Mouse (Mus musculus) gastrocnemius, postnatal 4 days (tissue): ENCODE results near the gene Plekhg6. TPM values are rescaled to one million over a fixed set of nuclear protein-coding genes. Genes with fewer than 3 reads are reported as not detected.

Experiments
- DNase-seq, 2 experiments: peaks; one replicate each; pipeline ENCODE4 v3.0.0; 2021 to 2022; ENCODE audit warnings: low spot score in 2 of 2, mixed read lengths in 2 of 2
- long read RNA-seq, 2 experiments: library from polyadenylated mRNA; stranded (forward); transcript quantifications; one replicate each; pipeline ENCODE4 v2.0.0; 2021
- total RNA-seq, 2 experiments: library from RNA; stranded (reverse); gene quantifications; 2 replicates each; pipeline ENCODE4 v1.2.3; 2021

Gene Plekhg6
- total RNA-seq, result under 1 TPM; 0.07 to 0.08 TPM
- long read RNA-seq, experiment 1, result 0 reads
- long read RNA-seq, experiment 2, result 0 reads

- DNase-seq, result no peak
Observed at GRCm38 (mm10) chr6:125380372-125381360, at the start of gene Plekhg6. Gene Plekhg6 (minus strand): TSS chr6:125380793.

GRCm38 (mm10) chr6:125429741-125430140, 49.1 kb upstream of the Plekhg6 start:
- no peak for DNase-seq

- DNase-seq, result peak; percentile 80 to 85
Observed at GRCm38 (mm10) chr6:125426383-125427360, 46.1 kb upstream of the Plekhg6 start.

GRCm38 (mm10) chr6:125425205-125426090, 44.9 kb upstream of the Plekhg6 start:
- DNase-seq, result no peak

GRCm38 (mm10) chr6:125424156-125424555, 43.6 kb upstream of the Plekhg6 start:
- DNase-seq, result peak in 1 of 2 experiments; percentile 24

- DNase-seq, result no peak
Observed at GRCm38 (mm10) chr6:125423507-125423906, 42.9 kb upstream of the Plekhg6 start.

GRCm38 (mm10) chr6:125423099-125423498, 42.5 kb upstream of the Plekhg6 start:
- no peak for DNase-seq

- peak in 1 of 2 experiments; percentile 54 for DNase-seq
Observed at GRCm38 (mm10) chr6:125422051-125422822, 41.6 kb upstream of the Plekhg6 start.

GRCm38 (mm10) chr6:125420458-125421063, 40.0 kb upstream of the Plekhg6 start:
- no peak for DNase-seq

- peak; percentile 72 to 78 for DNase-seq
Observed at GRCm38 (mm10) chr6:125418744-125419143, 38.2 kb upstream of the Plekhg6 start.

GRCm38 (mm10) chr6:125413326-125413725, 32.7 kb upstream of the Plekhg6 start:
- no peak for DNase-seq

- DNase-seq, result no peak
Observed at GRCm38 (mm10) chr6:125411661-125412060, 31.1 kb upstream of the Plekhg6 start.

GRCm38 (mm10) chr6:125410995-125411547, 30.5 kb upstream of the Plekhg6 start:
- no peak for DNase-seq

- no peak for DNase-seq
Observed at GRCm38 (mm10) chr6:125410551-125410950, 30.0 kb upstream of the Plekhg6 start.

GRCm38 (mm10) chr6:125407657-125408056, 27.1 kb upstream of the Plekhg6 start:
- DNase-seq, result no peak

- no peak for DNase-seq
Observed at GRCm38 (mm10) chr6:125407224-125407623, 26.6 kb upstream of the Plekhg6 start.

- DNase-seq, result no peak
Observed at GRCm38 (mm10) chr6:125405461-125406382, 25.1 kb upstream of the Plekhg6 start.

GRCm38 (mm10) chr6:125389853-125390252, 9.3 kb upstream of the Plekhg6 start:
- DNase-seq, result no peak
